Mouse (Mus musculus): ENCODE data around the gene Cdh4. TPM values are rescaled to one million over a fixed set of nuclear protein-coding genes. Genes with fewer than 3 reads are reported as not detected.

Cdh4 gene
- polyA plus RNA-seq, 1 experiment from 2014 or later = 29.8 TPM

DNA sequence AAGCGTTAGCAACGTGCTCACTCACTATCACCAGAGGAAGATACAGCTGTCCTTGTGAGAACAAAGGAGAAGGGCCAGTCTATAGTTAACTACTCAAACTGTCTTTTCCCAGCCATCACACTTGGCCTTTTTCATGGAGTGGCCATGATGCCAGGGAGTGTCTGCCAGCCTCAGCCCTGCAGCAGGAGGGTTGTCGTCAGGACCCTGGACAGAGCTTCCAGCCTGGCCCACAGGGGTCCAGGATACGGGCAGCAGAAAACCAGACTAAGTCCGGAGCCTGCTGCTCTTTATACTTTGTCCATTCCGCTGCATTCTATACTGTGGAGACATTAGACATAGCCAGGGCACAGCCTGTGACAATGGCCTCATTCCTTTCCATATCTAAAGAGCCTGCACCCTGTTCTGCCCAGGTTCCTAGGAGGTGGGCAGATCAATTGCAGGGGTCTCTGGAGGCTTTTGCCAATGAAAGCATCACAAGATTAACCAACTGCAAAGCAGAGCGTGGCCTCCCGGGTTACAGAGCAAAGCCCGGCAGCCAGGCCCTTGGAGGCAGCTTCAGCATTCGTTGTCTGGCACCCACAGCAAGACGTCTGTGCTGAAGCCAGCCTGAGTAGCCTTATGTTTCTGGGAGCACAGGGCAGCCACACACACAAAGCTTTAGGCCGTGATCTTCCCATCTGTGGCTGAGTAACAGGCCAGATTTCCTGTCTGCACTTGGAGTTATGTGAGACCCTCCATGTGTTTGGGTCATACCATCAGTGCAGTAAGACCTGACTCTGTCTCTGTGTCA lies 256.2 kb downstream of the Cdh4 start:
- ATAC-seq (ENCODE audit: low read depth) = no peak
- Histone ChIP-seq H3K9ac (replicated peaks; ENCODE audit: low read depth, low read length) (no peak overlapping the region), H3K9me3 (ENCODE audit: control insufficient read depth, low read length) (no peaks in the 10 kb centered on the region), H3K4me2 (ENCODE audit: low read depth, low read length) (no peak overlapping the region), H3K27ac (ENCODE audit: low read depth, low read length) (no peak overlapping the region), H3K4me3 (ENCODE audit: low read depth, low read length) (no peak overlapping the region), H3K36me3 (ENCODE audit: control insufficient read depth, insufficient read depth, low read length) (no peaks in the 10 kb centered on the region), H3K4me1 (ENCODE audit: control insufficient read depth, insufficient read depth, low read length) (peaks cover 7% of the 10 kb centered on the region; the same call in 1 of the 2 replicates), H3K27me3 (ENCODE audit: control insufficient read depth, insufficient read depth, low read length) (no peaks in the 10 kb centered on the region)
- 52% methylated on average over 12 of the region's 12 CpGs for WGBS

DNA sequence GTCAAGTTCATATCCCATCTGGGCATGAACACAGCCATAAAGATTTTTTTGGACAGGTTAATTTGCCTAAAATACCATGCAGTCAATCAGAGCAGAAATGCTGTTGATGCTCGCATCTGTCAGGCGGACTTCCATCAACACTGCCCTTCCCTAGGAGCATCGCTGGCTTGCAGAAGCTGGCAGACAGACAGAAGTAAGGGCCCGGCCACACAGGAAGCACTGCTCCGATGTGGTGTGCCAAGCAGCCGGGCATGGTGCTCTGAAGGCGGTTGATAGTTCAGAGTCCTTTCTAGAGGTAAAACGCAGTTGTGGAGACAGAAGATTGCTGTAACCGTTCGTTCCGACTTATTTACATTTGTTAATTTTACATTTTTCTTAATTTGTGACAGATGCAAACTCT lies 262.8 kb downstream of the Cdh4 start:
- Histone ChIP-seq H3K36me3 (ENCODE audit: control insufficient read depth, insufficient read depth, low read length) (no peaks in the 10 kb centered on the region), H3K4me1 (ENCODE audit: control insufficient read depth, insufficient read depth, low read length) (no peaks in the 10 kb centered on the region), H3K4me2 (ENCODE audit: low read depth, low read length) (no peak overlapping the region), H3K9me3 (ENCODE audit: control insufficient read depth, low read length) (no peaks in the 10 kb centered on the region), H3K4me3 (ENCODE audit: low read depth, low read length) (no peak overlapping the region), H3K27me3 (ENCODE audit: control insufficient read depth, insufficient read depth, low read length) (no peaks in the 10 kb centered on the region), H3K9ac (replicated peaks; ENCODE audit: low read depth, low read length) (no peak overlapping the region), H3K27ac (ENCODE audit: low read depth, low read length) (no peak overlapping the region)
- WGBS = 86% methylated on average over 11 of the region's 11 CpGs
- no peak for ATAC-seq (ENCODE audit: low read depth)

DNA sequence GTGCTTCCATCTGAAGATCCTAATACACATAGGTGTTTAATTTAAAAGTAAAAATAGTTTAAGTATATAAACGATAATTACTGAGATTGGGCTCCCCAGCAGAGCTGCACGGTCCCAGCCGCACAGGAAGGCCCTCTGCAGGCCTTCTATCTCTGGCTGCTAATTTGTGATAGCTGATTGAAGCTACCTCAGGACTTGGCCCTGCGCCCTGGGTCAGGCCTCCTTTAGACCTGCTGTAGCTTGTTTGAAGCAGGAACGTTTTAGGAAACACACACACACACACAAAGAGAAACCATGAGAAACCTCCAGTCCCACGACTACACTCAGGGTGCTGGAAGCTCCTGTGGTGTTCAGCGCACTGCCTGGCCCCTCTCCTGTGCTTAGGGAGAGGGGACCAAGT lies 263.2 kb downstream of the Cdh4 start:
- Histone ChIP-seq H3K27ac (ENCODE audit: low read depth, low read length) (no peak overlapping the region), H3K9me3 (ENCODE audit: control insufficient read depth, low read length) (no peaks in the 10 kb centered on the region), H3K4me1 (ENCODE audit: control insufficient read depth, insufficient read depth, low read length) (no peaks in the 10 kb centered on the region), H3K27me3 (ENCODE audit: control insufficient read depth, insufficient read depth, low read length) (no peaks in the 10 kb centered on the region), H3K4me2 (ENCODE audit: low read depth, low read length) (no peak overlapping the region), H3K4me3 (ENCODE audit: low read depth, low read length) (no peak overlapping the region), H3K9ac (replicated peaks; ENCODE audit: low read depth, low read length) (no peak overlapping the region), H3K36me3 (ENCODE audit: control insufficient read depth, insufficient read depth, low read length) (no peaks in the 10 kb centered on the region)
- ATAC-seq (ENCODE audit: low read depth) = no peak
- 81% methylated on average over 7 of the region's 7 CpGs for WGBS

DNA sequence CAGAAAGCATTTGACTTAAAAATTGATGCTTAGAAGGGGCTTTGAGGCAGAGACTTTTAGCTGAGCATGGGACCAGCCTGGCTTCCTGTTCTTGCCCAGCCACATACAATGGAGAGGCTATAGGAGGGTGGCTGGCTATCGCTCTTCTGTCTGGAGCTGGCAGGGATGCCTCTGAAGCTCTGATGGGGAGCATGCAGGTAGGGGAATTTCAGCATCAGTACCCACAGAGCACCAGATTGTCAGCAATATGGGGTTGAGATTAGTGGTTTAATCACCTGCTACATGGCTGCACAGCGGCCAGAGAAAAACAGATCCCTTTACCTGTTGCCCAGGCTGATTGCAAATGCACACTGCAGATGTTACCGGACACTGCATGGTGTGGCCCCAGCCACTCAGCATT lies 264.4 kb downstream of the Cdh4 start:
- ATAC-seq (ENCODE audit: low read depth) = no peak
- no peaks in the 10 kb centered on the region for H3K9me3 ChIP-seq (ENCODE audit: control insufficient read depth, low read length)
- H3K4me2 ChIP-seq (ENCODE audit: low read depth, low read length) = no peak overlapping the region
- H3K36me3 ChIP-seq (ENCODE audit: control insufficient read depth, insufficient read depth, low read length) = no peaks in the 10 kb centered on the region
- WGBS = 87% methylated on average over 3 of the region's 3 CpGs
- H3K4me3 ChIP-seq (ENCODE audit: low read depth, low read length) = no peak overlapping the region
- no peak overlapping the region for H3K27ac ChIP-seq (ENCODE audit: low read depth, low read length)
- no peak overlapping the region for H3K9ac ChIP-seq (replicated peaks; ENCODE audit: low read depth, low read length)
- no peaks in the 10 kb centered on the region for H3K4me1 ChIP-seq (ENCODE audit: control insufficient read depth, insufficient read depth, low read length)
- no peaks in the 10 kb centered on the region for H3K27me3 ChIP-seq (ENCODE audit: control insufficient read depth, insufficient read depth, low read length)

DNA sequence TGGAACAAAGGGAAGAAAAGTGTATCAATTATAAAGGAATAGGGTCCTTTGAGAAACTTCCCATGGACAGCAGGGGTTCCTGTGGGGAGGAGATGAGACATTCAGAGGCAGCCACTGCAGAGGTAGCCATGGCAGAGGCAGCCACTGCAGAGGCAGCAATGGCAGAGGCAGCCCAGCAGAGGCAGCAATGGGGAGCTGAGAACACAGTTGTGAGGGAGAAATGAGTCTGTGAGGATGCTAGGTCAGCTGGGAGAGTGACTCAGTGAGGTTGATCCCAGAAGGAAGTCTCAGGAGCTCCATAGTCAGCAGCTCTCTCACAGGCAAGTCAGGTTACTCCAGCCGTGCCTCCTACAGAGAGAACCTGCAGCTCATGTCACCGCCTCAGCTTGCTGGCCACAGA lies 266.9 kb downstream of the Cdh4 start:
- WGBS = 89% methylated on average over 2 of the region's 2 CpGs
- no peaks in the 10 kb centered on the region for H3K9me3 ChIP-seq (ENCODE audit: control insufficient read depth, low read length)
- no peak overlapping the region for H3K4me2 ChIP-seq (ENCODE audit: low read depth, low read length)
- no peaks in the 10 kb centered on the region for H3K4me1 ChIP-seq (ENCODE audit: control insufficient read depth, insufficient read depth, low read length)
- H3K27me3 ChIP-seq (ENCODE audit: control insufficient read depth, insufficient read depth, low read length) = no peaks in the 10 kb centered on the region
- no peak for ATAC-seq (ENCODE audit: low read depth)
- H3K36me3 ChIP-seq (ENCODE audit: control insufficient read depth, insufficient read depth, low read length) = no peaks in the 10 kb centered on the region
- no peak overlapping the region for H3K27ac ChIP-seq (ENCODE audit: low read depth, low read length)
- no peak overlapping the region for H3K4me3 ChIP-seq (ENCODE audit: low read depth, low read length)
- H3K9ac ChIP-seq (replicated peaks; ENCODE audit: low read depth, low read length) = no peak overlapping the region

DNA sequence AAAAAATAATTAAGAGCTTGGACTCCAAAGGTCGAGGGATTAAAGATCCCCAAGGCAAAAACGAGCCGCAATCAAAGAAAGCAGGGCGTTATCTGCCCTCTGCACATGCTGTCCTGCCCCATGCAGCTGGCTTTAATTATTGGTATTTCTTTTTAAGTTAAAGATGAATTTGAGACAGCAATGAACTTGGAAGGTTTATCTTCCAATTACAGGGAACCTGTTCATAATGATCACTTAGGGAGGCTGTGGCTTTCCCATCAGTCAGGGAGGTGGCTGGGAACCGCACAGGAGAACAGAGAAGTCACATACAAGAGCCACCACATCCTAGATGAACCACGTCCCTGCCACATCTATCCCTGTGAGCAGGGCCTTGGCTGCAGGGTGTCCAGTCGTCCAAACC lies 270.5 kb downstream of the Cdh4 start:
- Histone ChIP-seq H3K4me1 (ENCODE audit: control insufficient read depth, insufficient read depth, low read length) (no peaks in the 10 kb centered on the region), H3K27me3 (ENCODE audit: control insufficient read depth, insufficient read depth, low read length) (no peaks in the 10 kb centered on the region), H3K9ac (replicated peaks; ENCODE audit: low read depth, low read length) (no peak overlapping the region), H3K4me3 (ENCODE audit: low read depth, low read length) (no peak overlapping the region), H3K27ac (ENCODE audit: low read depth, low read length) (no peak overlapping the region), H3K4me2 (ENCODE audit: low read depth, low read length) (no peak overlapping the region), H3K9me3 (ENCODE audit: control insufficient read depth, low read length) (no peaks in the 10 kb centered on the region), H3K36me3 (ENCODE audit: control insufficient read depth, insufficient read depth, low read length) (no peaks in the 10 kb centered on the region)
- WGBS = 72% methylated on average over 7 of the region's 7 CpGs
- ATAC-seq (ENCODE audit: low read depth) = no peak

DNA sequence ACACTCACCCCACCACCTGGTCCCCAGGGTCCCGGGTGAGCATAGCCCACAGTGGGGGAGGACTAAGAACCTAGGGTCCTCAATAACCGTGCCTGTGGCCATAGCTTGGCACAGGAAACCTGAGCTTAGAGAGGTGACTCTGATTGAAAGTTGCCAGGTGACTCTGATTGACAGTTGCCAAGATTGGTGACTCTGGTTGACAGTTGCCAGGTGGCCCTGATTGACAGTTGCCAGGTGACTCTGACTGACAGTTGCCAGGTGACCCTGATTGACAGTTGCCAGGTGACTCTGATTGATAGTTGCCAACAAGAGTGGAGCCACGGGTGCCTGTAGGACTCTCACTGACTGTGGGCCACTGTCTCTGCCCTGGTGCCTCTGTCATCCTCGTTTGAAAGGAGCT lies 271.1 kb downstream of the Cdh4 start:
- Histone ChIP-seq H3K4me2 (ENCODE audit: low read depth, low read length) (no peak overlapping the region), H3K27me3 (ENCODE audit: control insufficient read depth, insufficient read depth, low read length) (no peaks in the 10 kb centered on the region)

DNA sequence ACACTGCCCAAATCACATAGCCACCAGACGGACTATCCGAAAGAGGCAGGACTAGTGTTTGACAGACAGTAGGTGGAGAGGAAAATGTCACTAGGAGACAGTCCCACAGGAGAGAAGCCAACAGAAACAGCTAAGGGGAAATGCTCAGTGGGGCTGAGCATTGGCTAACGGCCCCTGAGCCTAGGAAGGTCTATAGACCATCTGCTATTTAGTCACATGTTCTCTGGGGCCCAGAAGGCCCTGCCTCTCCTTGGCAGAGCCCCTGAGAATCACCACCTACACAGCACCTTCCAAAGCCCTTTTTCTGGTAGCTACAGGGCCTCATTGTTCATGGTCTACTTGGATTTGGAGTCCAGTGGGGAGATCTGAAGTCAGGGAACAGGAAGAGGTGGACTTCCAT lies 271.9 kb downstream of the Cdh4 start:
- Histone ChIP-seq H3K4me2 (ENCODE audit: low read depth, low read length) (no peak overlapping the region), H3K27ac (ENCODE audit: low read depth, low read length) (no peak overlapping the region), H3K27me3 (ENCODE audit: control insufficient read depth, insufficient read depth, low read length) (no peaks in the 10 kb centered on the region), H3K9me3 (ENCODE audit: control insufficient read depth, low read length) (no peaks in the 10 kb centered on the region), H3K36me3 (ENCODE audit: control insufficient read depth, insufficient read depth, low read length) (no peaks in the 10 kb centered on the region), H3K4me3 (ENCODE audit: low read depth, low read length) (no peak overlapping the region), H3K9ac (replicated peaks; ENCODE audit: low read depth, low read length) (no peak overlapping the region), H3K4me1 (ENCODE audit: control insufficient read depth, insufficient read depth, low read length) (no peaks in the 10 kb centered on the region)
- ATAC-seq (ENCODE audit: low read depth) = no peak
- WGBS = 79% methylated on average over 3 of the region's 3 CpGs

More for the DNA sequence above, 271.1 kb downstream of the Cdh4 start:
- Histone ChIP-seq H3K4me3 (ENCODE audit: low read depth, low read length) (no peak overlapping the region), H3K9me3 (ENCODE audit: control insufficient read depth, low read length) (no peaks in the 10 kb centered on the region), H3K4me1 (ENCODE audit: control insufficient read depth, insufficient read depth, low read length) (no peaks in the 10 kb centered on the region), H3K36me3 (ENCODE audit: control insufficient read depth, insufficient read depth, low read length) (no peaks in the 10 kb centered on the region), H3K9ac (replicated peaks; ENCODE audit: low read depth, low read length) (no peak overlapping the region), H3K27ac (ENCODE audit: low read depth, low read length) (no peak overlapping the region)
- WGBS = 84% methylated on average over 4 of the region's 4 CpGs
- no peak for ATAC-seq (ENCODE audit: low read depth)

DNA sequence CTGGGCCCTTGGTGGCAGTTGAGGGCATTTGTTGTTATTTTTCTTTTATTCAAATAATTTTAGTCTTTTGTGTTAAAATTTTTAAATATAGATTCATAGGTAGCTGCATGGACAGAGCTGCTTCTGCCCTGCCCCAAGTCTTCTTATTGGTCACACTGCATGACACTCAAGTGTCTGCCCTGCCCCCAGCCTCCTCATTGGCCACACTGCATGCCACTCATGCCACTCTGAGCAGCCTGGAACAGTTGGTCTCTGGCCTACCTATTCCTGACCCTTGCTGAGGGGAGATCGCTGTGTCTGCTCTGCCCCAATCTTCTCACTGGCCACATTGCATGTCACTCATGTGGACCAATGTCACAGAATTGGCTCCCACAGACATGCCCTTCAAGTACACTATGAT lies 273.1 kb downstream of the Cdh4 start:
- Histone ChIP-seq H3K27ac (ENCODE audit: low read depth, low read length) (no peak overlapping the region), H3K4me2 (ENCODE audit: low read depth, low read length) (no peak overlapping the region), H3K9ac (replicated peaks; ENCODE audit: low read depth, low read length) (no peak overlapping the region), H3K27me3 (ENCODE audit: control insufficient read depth, insufficient read depth, low read length) (no peaks in the 10 kb centered on the region), H3K36me3 (ENCODE audit: control insufficient read depth, insufficient read depth, low read length) (no peaks in the 10 kb centered on the region), H3K4me1 (ENCODE audit: control insufficient read depth, insufficient read depth, low read length) (no peaks in the 10 kb centered on the region), H3K9me3 (ENCODE audit: control insufficient read depth, low read length) (no peaks in the 10 kb centered on the region), H3K4me3 (ENCODE audit: low read depth, low read length) (no peak overlapping the region)
- 100% methylated on average over 1 of the region's 1 CpGs for WGBS
- ATAC-seq (ENCODE audit: low read depth) = no peak
